Mouse (Mus musculus) embryo, embryonic 11.5 days (tissue): ENCODE measurements around the gene Cnnm1.

ENCODE experiments used
- DNase-seq: peaks from one replicate; pipeline ENCODE4 v3.0.0-alpha.2; 2012; ENCODE audit warnings: low read depth, low spot score

The Cnnm1 gene

DNA sequence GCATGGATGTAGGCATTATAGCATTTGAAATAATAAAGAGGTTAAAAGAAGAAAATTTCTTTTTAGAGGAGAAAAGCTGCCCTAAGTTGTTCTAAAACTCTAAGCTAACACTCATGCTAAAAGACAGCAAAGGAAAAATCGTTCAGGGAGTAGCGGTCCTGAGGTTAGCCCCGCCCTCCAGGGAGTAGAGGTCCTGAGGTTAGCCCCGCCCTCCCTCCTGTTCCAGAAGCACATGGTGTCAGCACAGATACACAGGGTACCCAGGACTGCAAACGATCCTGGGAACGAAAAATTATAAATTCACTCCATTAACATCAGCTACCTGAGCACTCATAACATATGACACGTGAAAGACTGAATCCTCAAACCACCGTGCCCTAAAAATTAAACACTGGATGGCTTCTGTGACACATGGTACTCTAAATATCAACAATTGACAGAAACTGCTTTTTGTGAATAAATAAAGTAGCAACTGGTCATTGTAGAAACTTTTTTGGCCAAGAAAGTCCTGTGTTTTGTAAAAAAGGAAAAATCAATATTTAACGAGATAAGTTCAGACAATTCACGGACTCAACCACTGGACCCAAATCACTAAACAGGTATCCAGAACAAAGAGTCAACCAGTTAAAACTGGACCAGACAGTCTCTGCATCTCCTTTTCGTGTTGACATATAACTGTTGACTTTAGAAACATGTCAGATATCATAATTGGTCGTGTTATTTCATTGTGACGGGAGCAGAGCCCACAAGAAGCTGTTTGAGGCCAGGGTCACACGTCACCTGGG is 70.4 kb downstream of the Cnnm1 start:
- DNase-seq, result no peak

DNA sequence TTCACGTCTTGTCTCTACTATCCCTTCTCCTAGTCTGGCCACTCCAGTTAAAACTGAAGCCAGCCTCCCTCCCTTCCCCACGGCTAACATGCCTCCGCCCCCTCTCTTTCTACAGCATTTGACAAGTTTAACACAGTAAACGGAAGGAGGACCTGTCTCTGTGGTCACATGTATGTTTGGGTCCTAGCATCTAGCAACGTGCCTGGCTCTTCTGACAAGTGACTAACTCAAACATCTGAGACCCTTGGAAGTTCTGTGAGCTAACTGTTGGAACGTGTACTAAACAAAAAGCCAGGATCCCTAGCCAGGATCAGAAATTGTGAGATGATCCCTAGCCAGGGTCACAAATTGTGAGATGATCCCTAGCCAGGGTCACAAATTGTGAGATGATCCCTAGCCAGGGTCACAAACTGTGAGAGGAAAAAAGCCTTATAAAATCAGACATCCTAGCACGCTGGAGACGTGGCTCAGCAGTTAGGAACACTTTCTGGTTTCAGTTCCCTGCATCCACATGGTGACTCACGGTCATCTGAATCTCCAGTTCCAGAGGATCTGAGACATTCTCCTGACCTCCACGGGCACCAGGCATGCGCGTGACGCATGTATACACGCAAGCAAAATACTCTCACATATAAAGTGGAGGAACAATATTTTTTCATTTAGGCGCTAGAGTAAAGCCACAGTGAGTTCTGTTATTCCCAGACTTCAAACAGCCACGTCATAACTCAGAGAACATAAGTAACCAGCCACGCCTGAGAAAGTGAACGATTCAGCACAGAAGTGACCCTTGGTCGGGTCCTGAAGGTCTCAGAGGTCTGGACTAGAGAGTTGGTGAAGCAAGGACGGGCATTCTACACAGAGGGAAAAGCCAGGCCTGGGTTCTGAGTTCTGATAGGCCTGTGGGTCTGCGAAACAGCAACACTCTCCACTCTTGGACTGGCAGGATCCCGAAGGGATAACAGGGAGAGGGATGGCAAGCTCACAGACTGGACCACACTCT is 71.7 kb downstream of the Cnnm1 start:
- no peak for DNase-seq

DNA sequence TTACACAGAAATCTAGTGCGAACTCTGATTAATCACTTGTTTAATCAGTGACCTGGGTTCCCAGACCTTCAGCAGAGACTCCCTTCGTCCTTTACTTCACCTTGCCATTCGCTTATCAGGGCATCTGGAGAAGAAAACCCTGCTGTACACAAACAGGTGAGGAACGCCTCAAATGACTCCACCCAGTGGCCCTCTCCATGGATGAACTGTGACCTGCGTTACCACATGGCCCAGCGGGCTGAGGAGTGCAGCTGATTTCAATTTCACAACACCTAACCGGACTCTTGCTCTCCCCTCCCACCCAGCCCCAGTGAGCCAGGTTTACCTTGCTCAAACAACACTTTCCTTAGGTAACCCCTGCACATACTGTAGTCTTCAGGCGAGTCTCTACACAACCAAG is 73.6 kb downstream of the Cnnm1 start:
- no peak for DNase-seq

DNA sequence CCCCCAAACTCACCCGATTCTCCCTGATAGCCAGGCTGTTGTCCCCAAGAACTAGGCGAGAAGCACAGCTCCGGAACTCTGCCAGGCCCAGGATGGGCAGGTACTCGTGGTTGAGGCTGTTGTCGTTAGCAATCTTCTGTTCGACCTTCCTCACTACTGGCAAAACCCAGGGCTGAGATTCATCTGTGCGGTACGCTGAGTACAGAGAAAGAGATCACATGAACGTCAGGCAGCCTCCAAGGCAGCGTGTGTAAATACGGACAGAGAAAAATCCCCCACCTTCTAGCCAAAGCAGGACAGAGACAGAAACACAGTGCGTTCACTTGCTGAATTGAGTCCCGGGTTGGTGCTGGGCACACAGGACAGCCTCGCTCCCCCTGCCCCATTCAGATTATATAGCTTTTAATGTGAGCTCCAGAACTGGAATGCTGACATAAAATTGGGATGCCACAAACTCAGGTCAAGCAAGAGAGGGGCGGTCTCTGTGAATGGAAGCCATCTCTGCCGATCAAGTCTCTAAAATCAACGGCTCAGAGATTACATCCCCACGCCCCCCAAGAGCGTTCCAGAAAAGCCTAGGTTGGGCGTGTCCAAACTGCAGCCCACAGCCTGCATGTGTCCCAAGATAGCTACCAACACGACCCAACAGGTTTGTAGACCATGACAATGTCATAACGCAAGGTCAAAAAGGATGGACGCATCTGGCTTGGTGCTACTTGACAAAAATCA is 75.6 kb downstream of the Cnnm1 start:
- no peak for DNase-seq

DNA sequence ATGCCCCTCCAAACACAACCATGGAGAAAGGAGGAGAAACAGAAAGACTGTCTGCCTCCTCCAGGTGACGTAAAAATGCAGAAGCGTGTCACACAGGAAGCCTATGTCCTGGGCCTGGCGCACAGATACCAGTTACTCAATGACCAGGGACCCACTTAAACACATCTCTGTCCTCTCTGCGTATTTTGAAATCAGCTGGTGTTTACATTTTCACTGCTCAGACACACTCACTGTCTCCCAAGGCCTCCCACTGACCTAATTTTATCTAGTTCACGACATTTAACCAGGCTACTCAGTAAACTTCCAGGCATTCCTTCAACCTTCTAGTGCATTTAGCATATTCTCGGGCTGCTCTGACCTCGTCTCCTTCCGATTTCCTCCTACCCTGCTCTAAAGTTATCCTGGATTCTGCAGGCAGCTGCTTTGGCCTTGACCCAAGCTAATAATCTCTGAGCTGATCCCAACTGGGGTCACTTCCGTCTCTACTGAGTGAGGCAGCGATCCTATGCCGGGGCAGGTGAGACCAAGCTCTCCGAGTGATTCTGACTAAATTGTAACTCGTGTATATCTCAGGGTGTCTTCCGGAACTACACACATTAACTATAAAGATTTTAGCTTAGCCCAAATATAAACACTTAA is 76.3 kb downstream of the Cnnm1 start:
- DNase-seq, result no peak

DNA sequence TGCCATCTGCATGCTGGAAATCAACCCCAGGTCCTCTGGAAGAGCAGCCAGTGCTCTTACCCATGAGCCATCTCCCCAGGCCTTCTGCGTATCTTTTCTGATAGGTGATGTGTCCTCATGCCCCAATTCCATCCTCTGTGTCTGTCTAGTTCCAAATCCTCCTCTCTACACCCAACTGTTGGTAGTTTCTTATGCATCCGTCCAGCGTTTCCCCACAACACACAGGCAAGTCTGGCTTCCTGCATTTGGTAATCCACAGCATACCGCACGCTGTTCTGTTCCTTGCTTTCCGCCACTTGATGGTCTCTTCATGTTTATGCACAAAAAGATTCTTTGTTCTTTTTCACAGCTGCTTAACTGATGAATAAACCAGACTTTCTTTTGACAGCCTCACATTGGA is 77.1 kb downstream of the Cnnm1 start:
- DNase-seq, result no peak

DNA sequence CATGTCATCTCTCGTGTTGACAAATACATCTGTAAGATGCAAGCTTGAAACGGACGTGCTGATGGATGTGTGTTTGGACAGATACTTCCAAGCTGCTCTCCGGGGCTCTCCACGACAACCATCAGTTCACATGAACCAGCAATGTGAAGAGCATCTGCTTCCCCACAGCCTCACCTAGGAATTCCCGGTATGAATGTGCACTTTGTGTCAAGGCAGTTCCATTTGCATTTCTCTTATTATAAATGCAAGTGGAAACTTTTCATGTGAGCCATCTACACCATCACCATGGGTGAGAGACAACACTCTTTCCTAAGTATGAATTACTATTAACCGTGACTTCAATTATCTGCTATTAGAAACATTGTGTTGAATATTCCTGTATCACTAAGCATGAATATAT is 77.6 kb downstream of the Cnnm1 start:
- no peak for DNase-seq

DNA sequence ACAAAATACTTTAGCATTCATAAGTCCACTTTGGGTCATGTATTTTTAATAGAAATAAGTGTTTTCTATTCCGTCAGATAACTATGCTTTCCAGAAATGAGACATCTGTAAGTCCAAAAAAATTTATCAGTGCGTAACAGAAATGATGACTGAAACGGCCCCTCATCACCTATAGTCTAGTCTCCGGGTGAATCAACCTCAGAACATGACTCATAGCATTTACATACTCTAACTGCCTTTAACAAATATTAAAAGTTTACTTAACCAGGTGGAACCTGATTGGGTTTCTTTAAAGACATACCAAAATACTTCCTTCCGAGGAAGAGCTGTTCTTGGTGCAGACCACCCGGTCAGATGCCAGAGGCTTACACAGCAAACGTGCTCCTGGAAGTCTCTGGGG is 78.0 kb downstream of the Cnnm1 start:
- DNase-seq, result no peak

DNA sequence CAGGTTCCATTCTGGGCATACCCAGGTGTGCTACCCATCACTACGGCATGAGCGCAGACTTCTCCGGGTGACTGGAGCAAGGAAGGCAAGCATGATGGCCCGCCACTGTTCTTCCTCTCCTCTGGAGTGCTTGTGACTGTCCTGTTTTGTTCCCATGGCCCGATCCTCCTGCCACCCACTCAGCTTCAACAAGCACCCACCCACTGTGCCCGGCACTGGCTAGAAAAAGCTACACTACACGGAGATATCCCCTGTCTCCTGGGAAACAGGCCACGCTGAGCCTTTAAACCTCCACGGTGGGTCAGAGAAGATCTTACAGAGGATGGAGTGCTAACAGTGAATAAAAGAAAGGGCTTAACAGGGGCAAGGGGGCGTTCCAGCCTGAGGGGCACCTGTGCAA is 79.0 kb downstream of the Cnnm1 start:
- DNase-seq, result no peak

DNA sequence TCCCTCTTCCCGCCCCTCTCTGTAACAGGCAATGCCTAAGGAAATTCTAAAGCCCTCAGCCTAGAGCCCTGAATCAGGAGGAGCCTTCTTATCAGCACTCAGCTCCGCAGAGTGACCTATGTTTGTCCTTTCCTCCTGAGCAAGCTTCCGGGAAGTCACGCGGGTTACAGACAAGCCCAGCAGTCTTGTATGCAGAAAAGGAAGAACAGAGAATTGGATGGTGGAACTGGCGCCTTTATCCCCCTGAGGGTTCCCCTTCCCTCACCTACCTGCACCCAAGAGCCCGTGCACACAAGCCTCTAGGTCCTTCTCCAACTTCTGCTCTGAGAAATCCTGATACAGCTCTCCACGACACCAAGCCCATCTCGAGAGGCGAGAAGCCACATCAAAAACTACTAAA is 80.2 kb downstream of the Cnnm1 start:
- DNase-seq, result no peak

DNA sequence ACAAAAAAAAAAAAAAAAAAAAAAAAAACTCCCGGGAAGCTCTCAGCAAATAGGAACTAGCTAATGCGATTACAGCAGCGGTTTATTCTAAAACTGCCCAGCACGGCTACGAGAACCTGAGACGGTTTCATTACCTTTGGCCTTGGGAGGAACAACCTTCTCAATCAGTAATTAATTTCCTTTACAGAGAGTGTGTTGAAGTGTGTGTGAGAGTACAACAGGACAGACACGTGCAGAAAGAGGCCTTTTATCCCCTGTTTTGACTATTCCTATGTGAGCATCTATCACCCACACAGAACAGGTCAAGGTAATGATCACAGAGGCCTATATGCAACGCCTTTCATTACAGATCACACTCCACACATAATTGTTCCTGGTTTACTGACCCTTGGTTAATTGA is 81.1 kb downstream of the Cnnm1 start:
- DNase-seq, result no peak

DNA sequence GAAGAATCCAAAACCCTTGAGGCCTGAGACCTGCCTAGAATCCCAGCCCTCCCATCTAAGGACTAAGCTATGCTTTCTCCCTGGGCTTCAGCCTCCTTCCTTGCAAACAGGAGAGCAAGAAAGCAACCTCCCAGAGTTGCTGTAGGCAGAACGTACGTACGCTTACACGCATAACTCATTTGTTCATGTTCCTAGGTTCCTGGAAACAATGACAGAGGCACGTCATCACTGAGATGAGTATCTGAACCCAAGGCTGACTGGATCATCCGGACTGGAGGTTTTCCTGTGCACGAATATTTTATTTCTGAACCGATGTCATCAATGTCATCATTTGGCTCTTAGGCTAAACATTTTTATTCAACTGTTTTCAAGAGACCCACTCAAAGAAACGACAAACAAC is 81.8 kb downstream of the Cnnm1 start:
- no peak for DNase-seq

DNA sequence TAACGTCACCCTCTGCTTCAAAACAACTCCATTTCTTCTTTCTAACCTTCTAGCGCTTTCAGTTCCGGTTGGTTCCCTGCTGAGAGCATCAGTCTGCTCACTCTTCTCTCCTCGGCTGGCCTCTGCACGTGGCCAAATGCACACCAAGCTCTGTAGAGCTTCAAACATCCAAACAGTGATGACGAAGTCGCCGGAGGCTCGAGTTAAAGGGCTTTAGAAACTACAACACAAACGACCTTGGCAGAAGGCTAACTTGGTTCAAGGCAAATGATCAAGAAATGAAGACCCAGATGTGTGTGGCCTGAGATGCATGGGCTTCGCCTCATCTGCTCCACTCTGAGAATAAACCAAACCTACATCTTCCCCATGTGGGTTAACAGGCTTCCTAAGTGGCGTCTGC is 83.3 kb downstream of the Cnnm1 start:
- no peak for DNase-seq

DNA sequence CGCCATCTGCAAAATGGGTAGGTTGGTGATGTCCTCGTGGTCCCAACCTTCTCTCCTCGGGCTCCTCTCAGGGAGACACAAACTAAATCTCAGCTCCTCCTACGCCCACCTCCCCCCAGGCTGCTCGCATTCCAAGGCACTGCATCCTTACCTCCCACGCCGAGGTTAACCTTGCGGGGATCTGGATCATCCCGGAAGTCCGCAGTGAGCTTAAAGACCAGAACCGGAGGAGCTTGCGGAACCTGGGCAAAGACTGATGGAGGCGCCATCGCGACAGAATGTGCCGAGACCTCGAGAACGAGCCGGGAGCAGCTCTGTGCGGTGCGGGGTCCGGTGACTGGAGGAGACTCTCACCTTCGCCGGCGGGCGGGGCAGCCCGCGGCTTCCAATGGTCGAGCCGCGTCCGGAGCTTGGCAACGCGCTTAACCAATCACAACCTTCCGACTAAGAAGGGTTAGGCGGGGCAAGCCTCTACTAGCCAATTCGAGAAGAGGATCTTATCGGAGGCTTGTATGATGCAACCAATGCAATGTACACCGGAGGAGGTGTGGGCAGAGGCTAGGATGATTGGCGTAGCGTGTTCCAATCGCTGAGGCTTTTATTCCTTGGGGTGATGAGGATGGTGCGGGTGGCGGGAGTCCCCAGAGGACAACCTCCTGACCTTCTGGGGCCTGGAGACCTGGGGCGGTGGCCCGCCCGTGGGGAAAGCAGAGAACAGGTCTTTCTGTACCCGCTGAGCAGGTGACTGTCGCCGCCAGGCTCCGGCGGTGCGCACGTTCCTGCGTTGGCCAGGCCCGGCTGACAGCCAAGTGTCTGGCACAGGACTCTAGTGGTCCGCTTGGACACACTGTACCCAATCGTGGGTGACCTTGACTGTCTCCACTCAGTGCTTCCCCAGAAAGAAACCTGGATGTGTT is 84.2 kb downstream of the Cnnm1 start, which contains the start of gene Got1:
Gene Got1, minus strand, starts transcription at position 419 of the 917 bp plus-strand sequence.
- DNase-seq, result peak; percentile 89

DNA sequence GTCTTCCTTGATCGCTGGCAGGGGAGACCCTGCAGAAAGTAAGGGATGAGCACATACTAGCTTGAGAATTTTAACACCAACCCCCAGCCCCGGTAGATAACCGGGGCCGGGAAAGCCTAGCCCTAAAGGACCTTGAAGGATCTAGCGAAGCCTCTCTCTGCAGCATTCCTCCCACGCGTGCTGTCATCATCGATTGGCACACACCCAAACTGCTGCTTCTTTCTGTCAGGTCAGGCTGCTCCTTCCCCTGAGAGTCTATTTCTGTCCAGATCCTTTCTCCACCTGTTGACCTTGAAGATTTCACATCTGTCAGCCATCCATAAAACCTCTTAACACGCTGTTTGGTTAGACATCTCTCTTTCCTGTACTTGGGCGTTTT is 84.9 kb downstream of the Cnnm1 start:
- DNase-seq, result no peak

DNA sequence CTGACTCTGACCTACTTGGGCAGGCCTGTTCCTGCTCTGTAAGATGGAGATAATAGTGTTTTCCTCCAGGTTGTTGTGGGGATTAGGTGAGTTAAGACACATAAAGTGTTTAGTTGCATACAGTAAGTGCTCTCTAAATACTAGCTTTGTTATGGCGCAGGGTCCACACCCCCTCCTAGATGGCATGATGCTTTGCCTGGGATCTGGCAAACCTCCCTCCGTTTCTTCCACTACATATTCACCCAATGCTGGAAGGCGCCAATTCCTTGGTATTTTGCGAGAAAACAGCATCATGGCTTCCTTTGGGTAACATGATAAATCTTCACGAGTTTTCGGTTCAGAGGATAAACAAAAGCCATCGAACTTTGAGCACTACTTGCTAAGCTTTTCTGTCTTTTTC is 85.3 kb downstream of the Cnnm1 start:
- DNase-seq, result no peak

DNA sequence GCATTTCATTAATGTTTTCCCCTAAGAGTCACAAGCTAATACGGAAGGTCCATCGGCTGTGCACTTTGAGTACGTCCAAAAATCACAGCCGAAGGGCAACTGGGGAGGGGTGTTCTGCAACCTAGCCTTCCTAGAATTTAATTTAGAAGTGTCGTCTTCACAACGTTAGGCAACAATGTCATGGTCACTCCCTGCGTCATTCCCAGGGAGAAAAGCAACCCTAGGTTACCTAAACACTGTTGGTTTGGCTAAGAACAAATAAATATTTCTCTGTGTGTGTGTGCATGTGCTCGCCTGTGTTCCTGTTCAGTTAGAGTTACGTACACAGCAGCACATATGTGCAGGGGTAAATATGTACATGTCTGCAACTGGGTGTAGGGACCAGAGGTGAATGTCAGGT is 85.8 kb downstream of the Cnnm1 start:
- DNase-seq, result no peak

DNA sequence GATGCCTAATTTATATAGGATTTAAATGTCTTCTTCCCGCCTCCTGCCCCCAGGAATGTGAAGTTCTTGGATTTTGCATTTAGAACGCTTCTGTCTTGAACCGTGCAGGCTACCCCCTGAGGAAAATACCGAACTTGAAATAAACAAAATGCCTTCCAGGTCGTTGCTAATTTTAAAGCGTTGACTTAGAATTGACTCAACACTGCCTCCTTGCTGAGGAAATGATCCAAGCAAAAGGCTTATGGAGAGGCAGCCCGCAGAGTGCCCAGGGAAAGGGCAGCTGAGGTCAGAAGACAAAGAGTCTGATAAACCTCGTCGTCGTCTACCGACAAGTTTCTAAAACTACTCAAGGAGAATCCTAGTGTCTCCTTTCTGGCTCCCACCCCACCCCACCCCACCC is 86.9 kb downstream of the Cnnm1 start:
- DNase-seq, result no peak

DNA sequence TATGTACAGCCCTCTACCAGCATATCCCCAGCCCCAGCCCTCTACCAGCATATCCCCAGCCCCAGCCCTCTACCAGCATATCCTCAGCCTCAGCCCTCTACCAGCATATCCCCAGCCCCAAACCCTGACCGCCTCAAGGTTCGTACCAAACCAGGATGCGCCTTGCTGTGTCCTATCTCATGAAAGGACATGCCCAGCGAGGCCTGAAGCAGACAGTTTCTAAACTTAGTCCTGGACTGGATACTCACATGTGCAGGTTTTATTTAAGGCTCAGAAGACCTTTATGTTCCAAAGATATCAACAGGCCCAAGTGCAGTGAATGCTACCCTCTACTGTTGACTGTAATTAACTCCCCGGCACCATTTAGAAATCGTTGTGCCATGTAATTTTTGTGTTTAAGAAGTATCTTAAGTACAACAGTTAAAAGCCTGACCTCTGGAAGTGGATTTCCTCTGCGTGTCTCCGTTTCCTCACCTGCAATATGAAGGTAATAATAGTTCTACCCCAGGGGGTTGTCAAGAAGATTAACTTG is 87.9 kb downstream of the Cnnm1 start:
- no peak for DNase-seq

DNA sequence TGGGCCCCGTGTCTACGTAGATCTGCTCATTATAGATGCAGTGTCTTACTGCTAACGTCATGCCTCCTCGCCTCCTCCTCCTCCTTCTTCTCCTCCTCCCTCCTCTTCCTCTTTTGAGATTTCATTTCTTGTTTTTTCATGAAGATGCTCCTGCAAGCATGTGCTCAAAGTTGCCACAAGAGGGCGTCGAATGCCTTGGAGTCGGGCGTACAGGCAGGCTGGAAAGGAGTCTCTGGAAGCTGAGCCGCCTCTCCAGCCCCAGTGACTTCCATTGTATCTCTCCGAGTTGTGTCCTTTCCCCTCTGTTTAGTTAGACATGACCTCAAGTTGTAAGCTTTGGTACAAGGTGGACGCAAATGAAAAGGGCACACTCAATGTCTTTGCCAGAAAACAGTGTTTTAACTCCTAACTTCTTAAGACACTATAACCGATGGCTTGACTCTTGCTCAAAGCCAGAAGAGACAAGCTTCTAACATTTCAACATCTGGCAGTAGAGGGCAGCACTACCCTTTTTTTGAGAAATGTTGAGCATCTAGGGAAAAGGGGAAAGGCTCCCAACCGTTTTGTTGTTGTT is 90.0 kb downstream of the Cnnm1 start:
- peak; percentile 82 for DNase-seq
